Mouse (Mus musculus) olfactory bulb, adult 2 months (tissue): ENCODE measurements around the gene Ank3. TPM values are rescaled to one million over a fixed set of nuclear protein-coding genes. Genes with fewer than 3 reads are reported as not detected.
A peak's percentile ranks its signal among the peaks of the same experiment; 100 is the strongest.

ENCODE experiments used
- H3K27ac ChIP-seq: fragments of 200-500 bp; 2 replicates; pipeline ENCODE4 v1.5.1; 2012; ENCODE audit warnings: low read depth, low read length; ENCODE audit not compliant: insufficient read depth
- H3K4me1 ChIP-seq: fragments of 200-500 bp; 2 replicates; pipeline ENCODE4 v1.6.1; 2012; ENCODE audit warnings: low read length; ENCODE audit not compliant: control insufficient read depth, insufficient read depth
- H3K4me3 ChIP-seq: fragments of 200-500 bp; 2 replicates; pipeline ENCODE4 v1.5.1; 2012; ENCODE audit warnings: mild to moderate bottlenecking, low read depth, low read length, moderate library complexity; ENCODE audit not compliant: insufficient read depth
- CTCF ChIP-seq: fragments of 200-500 bp; IDR thresholded peaks from 2 replicates; pipeline ENCODE4 v1.5.1; 2012; ENCODE audit warnings: low read depth, mild to moderate bottlenecking, low read length, moderate library complexity; ENCODE audit not compliant: insufficient read depth
- POLR2A ChIP-seq: fragments of 200-500 bp; IDR thresholded peaks from 2 replicates; pipeline ENCODE4 v1.6.1; 2012; ENCODE audit warnings: mild to moderate bottlenecking, low read depth, low read length, moderate library complexity; ENCODE audit not compliant: insufficient read depth
- WGBS: fragments of 180-500 bp; shearing (Covaris S2); methylation state at CpG from one replicate; pipeline ENCODE4 v1.1.7; 2018; 5-methylcytosine and 5-hydroxymethylcytosine counted together
- polyA plus RNA-seq: library from polyadenylated mRNA; stranded (reverse); fragments of >200 nt; gene quantifications from 2 replicates; pipeline ENCODE4 v1.2.4, GENCODE M21; 2012; ENCODE audit warnings: low replicate concordance; ENCODE audit not compliant: missing spikeins, insufficient read depth, insufficient read length

Ank3 gene
- polyA plus RNA-seq, 1 experiment, result 212 TPM

DNA sequence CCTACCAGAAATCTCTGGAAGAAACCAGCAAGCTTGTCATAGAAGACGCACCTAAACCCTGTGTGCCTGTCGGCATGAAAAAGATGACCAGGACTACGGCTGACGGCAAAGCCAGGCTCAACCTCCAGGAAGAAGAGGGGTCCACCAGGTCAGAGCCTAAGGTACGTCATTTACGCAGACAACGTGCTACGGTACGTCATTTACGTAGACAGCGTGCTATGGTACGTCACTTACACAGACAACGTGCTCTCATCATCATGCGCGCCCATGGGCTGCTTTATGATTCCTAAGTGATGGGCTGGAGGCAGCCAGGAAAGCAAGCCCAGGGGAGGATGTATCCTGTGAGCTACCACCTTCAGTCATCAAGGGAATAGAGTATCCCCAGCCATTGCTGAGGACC, 606.3 kb downstream of the Ank3 start:
- Histone ChIP-seq H3K4me1 (0 out of 2 replicates have a peak, but pooled peaks cover 4% of the 10 kb centered on the region), H3K4me3 (no peak overlapping the region), H3K27ac (no peak overlapping the region)
- whole genome bisulfite sequencing, result 96% methylated on average over 15 of the region's 15 CpGs
- TF ChIP-seq CTCF (no peak), POLR2A (no peak)

DNA sequence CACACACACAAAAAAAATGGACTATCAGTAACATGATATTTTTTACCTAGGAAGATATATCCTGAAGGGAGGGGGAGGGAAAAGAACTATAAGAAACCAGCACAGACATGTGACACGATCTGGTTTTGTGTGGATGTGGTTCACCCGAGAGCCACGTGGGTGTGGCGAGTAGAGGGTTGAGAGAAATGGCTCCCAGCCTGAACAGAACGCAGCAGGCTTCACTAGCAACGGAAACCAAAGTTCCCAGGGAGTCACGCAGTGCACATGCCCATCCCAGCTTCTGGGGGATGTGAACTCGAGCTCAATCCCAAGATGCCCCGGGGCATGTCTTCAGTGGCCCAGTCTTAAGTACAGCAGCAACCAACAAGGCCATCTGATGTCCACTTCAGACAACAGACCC, 607.8 kb downstream of the Ank3 start:
- Histone ChIP-seq H3K27ac (no peak overlapping the region), H3K4me3 (no peak overlapping the region), H3K4me1 (0 out of 2 replicates have a peak, but pooled peaks cover 4% of the 10 kb centered on the region)
- 61% methylated on average over 9 of the region's 9 CpGs for WGBS
- TF ChIP-seq CTCF (no peak), POLR2A (no peak)

DNA sequence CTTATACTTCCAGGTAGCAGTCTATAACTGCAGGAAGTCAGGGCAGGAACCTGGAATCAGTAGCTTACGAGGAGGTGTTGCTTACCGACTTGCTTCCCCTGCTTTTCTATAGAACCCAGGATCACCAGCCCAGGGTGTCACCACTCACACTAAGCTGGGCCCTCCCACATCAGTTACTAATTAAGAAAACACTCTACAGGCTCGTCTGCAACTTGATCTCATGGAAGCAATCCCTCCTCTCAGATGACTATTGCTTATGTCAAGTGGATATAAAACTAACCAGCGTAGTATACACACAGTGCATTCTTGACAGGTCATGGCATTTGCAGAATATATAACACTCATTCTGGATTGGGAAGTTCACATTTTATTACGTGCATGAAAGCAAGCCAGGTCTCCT, 613.2 kb downstream of the Ank3 start:
- no peaks in the 10 kb centered on the region for H3K4me1 ChIP-seq
- TF ChIP-seq CTCF (no peak), POLR2A (no peak)
- no peak overlapping the region for H3K4me3 ChIP-seq
- WGBS, result 53% methylated on average over 5 of the region's 5 CpGs
- no peak overlapping the region for H3K27ac ChIP-seq

DNA sequence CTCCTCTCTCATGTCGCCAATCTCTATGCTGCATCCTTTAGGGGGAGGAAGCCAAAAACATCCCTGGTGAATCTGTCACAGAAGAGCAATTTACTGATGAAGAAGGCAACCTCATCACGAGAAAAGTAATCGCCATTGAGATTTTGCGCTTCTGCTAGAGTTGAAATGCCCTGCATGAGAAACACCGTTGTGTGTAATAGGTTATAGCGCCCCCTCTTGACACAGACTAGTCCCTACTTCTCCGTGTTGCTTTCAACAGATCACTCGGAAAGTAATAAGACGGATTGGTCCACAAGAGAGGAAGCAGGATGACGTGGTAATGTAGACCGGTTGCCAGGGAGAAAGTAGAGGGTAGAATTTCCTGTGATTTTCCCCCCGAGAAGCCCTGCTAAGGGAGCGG, 615.4 kb downstream of the Ank3 start:
- no peak overlapping the region for H3K27ac ChIP-seq
- H3K4me3 ChIP-seq, result no peak overlapping the region
- no peaks in the 10 kb centered on the region for H3K4me1 ChIP-seq
- TF ChIP-seq POLR2A (no peak), CTCF (no peak)
- WGBS, result 90% methylated on average over 13 of the region's 13 CpGs

DNA sequence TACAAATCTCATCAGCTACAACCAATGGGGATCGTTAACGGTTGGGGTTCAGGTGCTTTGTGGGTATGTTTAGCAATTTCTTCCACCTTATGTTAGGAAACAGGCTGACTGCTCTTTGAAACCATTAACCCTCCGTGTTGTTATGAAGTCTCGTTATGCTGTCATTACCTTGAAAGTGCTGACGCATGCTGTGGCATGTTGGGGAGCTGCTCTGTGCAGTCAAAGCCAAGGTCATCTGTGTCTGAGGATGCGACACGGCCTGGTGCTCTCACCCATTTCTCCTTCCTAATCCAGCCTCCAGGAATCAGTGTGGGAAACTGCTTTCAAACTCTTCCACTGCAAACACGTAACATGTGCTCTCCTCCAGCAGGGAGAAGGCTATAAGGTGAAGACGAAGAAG, 616.6 kb downstream of the Ank3 start:
- H3K4me3 ChIP-seq, result no peak overlapping the region
- no peak overlapping the region for H3K27ac ChIP-seq
- WGBS, result 87% methylated on average over 9 of the region's 9 CpGs
- no peak for TF ChIP-seq CTCF
- TF ChIP-seq POLR2A, result no peak
- no peaks in the 10 kb centered on the region for H3K4me1 ChIP-seq

DNA sequence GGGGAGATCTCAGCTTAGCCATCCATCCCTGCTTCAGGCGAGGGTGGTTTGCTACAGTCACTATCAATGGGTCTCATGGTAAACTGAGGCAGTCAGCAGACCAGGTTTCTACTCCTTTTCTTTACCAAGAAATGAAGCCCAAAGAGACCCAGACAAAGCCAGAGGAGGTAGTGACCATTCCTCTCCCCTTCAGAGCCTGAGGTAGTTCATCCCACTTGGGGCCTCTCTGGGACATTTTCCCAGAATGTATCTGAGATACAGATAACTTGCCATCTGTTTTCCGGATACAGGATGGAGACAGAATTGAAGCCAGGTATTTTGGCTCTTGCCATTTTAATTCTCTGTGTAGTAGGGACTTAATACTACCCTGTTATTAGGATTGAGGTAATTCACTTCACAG, 620.1 kb downstream of the Ank3 start:
- H3K27ac ChIP-seq, result no peak overlapping the region
- 84% methylated on average over 2 of the region's 2 CpGs for WGBS

DNA sequence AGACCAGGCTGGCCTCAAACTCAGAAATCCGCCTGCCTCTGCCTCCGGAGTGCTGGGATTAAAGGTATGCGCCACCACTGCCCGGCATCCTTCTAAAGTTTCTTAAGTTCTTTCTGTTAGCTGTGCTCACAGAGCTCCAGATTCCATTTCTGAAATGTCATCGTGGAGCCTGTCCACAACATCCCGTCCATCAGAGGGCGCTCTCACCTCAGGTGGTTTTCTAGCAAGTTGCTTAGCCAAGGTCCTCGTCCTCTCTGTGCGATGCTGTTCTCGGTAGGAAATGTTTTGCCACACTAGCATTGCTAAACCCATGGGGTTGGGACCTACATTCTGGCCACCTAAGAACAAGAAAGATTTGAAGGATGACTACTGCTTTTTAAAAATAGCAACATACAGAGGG, 623.1 kb downstream of the Ank3 start:
- no peak overlapping the region for H3K4me3 ChIP-seq
- H3K27ac ChIP-seq, result no peak overlapping the region
- no peaks in the 10 kb centered on the region for H3K4me1 ChIP-seq
- TF ChIP-seq CTCF (0 out of 2 replicates have a peak, but pooled peaks have one; percentile 22), POLR2A (no peak)
- WGBS, result 75% methylated on average over 10 of the region's 10 CpGs

More for the DNA sequence above, 620.1 kb downstream of the Ank3 start:
- no peak overlapping the region for H3K4me3 ChIP-seq
- no peaks in the 10 kb centered on the region for H3K4me1 ChIP-seq
- TF ChIP-seq CTCF, result no peak
- TF ChIP-seq POLR2A, result no peak

DNA sequence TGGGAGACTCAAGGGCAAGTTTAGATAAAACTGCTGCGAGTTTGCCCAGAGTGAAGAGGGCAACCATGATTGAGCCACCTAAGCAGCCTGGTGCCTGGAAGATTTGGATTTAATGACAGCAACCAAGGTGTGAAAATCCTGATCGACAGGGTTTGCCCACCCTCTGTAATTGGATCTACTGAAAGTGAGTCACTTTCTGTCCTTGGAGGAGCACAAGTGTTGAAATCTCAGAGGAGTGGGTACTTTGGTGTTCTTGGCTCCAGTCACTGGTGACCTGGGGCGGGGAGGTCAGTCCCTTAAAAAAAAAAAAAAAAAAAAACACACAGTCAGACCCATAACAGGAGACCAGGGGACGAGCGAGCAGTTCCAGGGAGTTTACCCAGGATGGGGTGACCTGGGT, 624.0 kb downstream of the Ank3 start:
- H3K4me1 ChIP-seq, result no peaks in the 10 kb centered on the region
- TF ChIP-seq POLR2A (no peak), CTCF (no peak)
- 66% methylated on average over 5 of the region's 5 CpGs for WGBS
- no peak overlapping the region for H3K27ac ChIP-seq
- no peak overlapping the region for H3K4me3 ChIP-seq

DNA sequence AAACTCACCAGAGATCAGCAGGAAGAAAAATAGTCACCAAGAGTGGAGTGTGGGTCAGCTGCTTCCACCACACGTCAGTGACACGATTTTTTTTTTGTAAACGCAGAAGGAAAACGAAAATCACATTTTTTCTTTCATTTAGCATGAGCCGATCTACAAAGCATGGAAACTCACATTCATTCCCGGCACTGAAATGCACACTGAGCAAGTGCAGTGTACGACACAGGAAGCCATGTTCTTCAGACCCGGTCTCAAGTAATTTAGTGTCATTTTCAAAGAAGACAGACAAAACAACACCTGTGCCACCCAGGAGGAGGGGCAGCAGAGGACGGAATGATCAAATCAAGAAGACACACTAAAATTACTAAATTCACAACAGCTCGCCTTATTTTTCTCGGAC, 625.3 kb downstream of the Ank3 start:
- H3K4me1 ChIP-seq, result no peaks in the 10 kb centered on the region
- 73% methylated on average over 11 of the region's 11 CpGs for WGBS
- no peak overlapping the region for H3K27ac ChIP-seq
- no peak for TF ChIP-seq POLR2A
- no peak for TF ChIP-seq CTCF
- no peak overlapping the region for H3K4me3 ChIP-seq

DNA sequence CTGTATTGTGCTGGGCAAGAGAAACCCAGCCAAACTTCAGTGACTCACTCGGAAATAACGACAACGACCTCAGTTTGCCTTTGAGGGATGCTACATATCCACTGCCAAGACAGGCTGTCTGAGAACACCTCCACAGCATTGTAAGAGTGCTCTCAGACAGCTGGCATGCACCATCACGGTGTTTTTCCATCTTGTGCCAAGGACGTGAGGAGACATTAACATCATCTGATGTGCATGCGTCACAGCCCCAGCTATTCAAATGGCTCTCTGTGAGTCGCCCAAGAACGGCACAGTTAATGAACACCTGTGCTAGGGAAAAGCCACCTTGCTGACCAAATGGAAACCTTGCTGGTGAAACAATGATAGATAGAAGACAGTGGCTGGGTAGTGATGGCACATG, 633.4 kb downstream of the Ank3 start:
- no peak overlapping the region for H3K27ac ChIP-seq
- no peak overlapping the region for H3K4me3 ChIP-seq
- no peaks in the 10 kb centered on the region for H3K4me1 ChIP-seq
- TF ChIP-seq POLR2A (no peak), CTCF (no peak)
- WGBS, result 71% methylated on average over 8 of the region's 8 CpGs
